16 mouse cellular contexts compared by ENCODE assay signal in the genomic region with DNA sequence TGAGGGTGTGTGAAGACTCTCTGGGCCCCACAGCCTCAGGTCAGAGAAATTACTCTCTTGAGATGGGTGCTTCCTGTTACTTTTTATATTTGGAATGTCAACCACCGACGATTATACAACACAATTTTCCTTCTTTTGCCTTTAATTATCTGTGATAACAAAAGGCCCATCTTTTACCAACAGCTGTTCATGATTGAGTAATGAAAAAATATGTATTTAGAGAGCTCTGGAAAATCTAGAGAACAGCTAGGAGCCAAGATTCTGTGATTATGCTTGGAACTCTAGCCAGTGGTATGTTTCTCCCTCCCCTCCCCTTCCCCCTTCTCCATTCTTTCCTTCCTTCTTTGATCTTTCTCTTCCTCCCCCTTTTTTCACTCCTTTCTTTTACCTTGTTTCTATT.
"Had no signal": no experiment of that assay in that cellular context is flagged by ENCODE, and none has a peak within 500 bp of the region (broad histone marks: within the 10 kb centered on the region; RNA-seq: fewer than 3 reads in every experiment).

No protein-coding gene starts in this region.

- H3K4me2 ChIP-seq: liver, embryonic 11.5 days; liver, embryonic 13.5 days; liver, embryonic 15.5 days; midbrain, embryonic 11.5 days; midbrain, embryonic 13.5 days; midbrain, embryonic 15.5 days; neural tube, embryonic 12.5 days; stomach, embryonic 15.5 days had no signal

- ATAC-seq: liver, postnatal 0 days; midbrain, embryonic 13.5 days; midbrain, embryonic 15.5 days had no signal

- DNase-seq: liver, embryonic 13.5 days; liver, postnatal 0 days; right cerebral cortex, postnatal 14 days; thymus, adult 2 months; thymus, postnatal 25 days; thymus, postnatal 4 days had no signal

- H3K4me1 ChIP-seq: liver, embryonic 13.5 days; liver, embryonic 15.5 days; megakaryocyte, embryonic 14.5 days; midbrain, embryonic 13.5 days; midbrain, embryonic 15.5 days; neural tube, embryonic 12.5 days; stomach, embryonic 15.5 days had no signal

- H3K4me3 ChIP-seq: liver, embryonic 13.5 days; liver, embryonic 15.5 days; megakaryocyte, embryonic 14.5 days; midbrain, embryonic 13.5 days; midbrain, embryonic 15.5 days; neural tube, embryonic 12.5 days; stomach, embryonic 15.5 days had no signal

- H3K9ac ChIP-seq: liver, embryonic 13.5 days; liver, embryonic 15.5 days; liver, postnatal 0 days; midbrain, embryonic 13.5 days; midbrain, embryonic 15.5 days; neural tube, embryonic 12.5 days; stomach, embryonic 15.5 days had no signal

- H3K27me3 ChIP-seq: liver, embryonic 13.5 days; liver, embryonic 15.5 days; megakaryocyte, embryonic 14.5 days; midbrain, embryonic 13.5 days; midbrain, embryonic 15.5 days; neural tube, embryonic 12.5 days; stomach, embryonic 15.5 days had no signal

- H3K36me3 ChIP-seq: liver, embryonic 13.5 days; liver, embryonic 15.5 days; midbrain, embryonic 13.5 days; midbrain, embryonic 15.5 days; neural tube, embryonic 12.5 days; stomach, embryonic 15.5 days had no signal

- H3K27ac ChIP-seq: liver, embryonic 13.5 days; liver, embryonic 15.5 days; macrophage; midbrain, embryonic 13.5 days; midbrain, embryonic 15.5 days; neural tube, embryonic 12.5 days; stomach, embryonic 15.5 days; stomach, postnatal 0 days had no signal

- H3K9me3 ChIP-seq: liver, embryonic 13.5 days; liver, embryonic 15.5 days; midbrain, embryonic 13.5 days; midbrain, embryonic 15.5 days; neural tube, embryonic 12.5 days; stomach, embryonic 15.5 days had no signal
